Mouse (Mus musculus): ENCODE results near the gene Nfic.

The Nfic gene

DNA sequence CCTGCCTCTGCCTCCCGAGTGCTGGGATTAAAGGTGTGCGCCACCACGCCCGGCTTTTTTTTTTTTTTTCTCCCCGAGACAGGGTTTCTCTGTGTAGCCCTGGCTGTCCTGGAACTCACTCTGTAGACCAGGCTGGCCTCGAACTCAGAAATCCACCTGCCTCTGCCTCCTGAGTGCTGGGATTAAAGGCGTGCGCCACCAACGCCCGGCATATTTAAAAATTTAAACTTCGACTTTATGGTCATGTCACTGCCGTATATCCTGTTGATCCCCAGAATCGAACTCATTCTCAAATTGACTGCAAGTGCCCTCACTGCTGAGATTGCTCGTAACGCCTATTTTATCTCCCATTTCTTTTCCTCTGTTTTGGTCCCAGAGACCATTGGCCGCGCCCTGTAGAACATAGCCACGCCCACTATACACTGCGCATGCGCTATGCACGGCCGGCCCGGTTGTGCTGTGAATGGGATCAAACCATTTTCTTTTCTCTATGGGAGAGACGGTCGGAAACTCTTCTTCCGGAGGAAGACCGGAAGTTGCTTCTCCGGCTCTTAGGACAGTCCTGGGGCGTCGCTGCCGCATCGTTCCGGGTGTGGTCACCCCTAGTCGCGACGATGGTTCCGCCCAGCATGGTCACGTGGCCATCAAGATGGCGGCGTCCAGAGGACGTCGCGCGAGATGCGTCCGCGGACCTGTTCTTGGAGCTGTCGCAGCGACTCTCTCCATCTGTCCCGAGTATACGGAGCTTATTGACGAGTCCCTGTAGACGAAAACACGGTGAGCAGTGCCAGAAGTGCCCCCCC is 71.4 kb downstream of the Nfic start, which contains the start of the genes Dohh and Gm48551:
Dohh (plus strand) TSS at position 627 of the 803 bp plus-strand sequence.
Gm48551 (plus strand) TSS at position 665 of the 803 bp plus-strand sequence.
- peak; percentile 99 for DNase-seq (ENCODE audit: low read depth)

DNA sequence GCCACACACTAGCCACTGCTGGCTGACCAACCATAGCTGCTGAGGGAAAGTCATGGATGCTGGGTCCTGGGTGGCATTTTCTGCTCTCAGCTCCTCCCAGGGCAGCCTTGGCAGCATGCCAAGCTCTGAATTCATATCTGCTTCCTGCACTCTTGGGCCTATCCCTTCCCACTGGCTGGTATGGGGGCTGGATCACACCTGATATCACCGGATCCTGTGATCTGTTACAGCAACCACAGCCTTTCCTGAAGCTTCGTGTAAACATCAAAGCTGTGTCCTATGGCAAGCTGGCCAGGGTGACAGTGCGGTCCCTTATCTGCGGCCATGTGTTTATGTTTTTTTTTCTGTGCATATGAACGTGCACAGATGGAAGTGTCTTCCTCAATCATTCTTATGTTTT is 73.4 kb downstream of the Nfic start:
- DNase-seq (ENCODE audit: low read depth) = peak; percentile 85

DNA sequence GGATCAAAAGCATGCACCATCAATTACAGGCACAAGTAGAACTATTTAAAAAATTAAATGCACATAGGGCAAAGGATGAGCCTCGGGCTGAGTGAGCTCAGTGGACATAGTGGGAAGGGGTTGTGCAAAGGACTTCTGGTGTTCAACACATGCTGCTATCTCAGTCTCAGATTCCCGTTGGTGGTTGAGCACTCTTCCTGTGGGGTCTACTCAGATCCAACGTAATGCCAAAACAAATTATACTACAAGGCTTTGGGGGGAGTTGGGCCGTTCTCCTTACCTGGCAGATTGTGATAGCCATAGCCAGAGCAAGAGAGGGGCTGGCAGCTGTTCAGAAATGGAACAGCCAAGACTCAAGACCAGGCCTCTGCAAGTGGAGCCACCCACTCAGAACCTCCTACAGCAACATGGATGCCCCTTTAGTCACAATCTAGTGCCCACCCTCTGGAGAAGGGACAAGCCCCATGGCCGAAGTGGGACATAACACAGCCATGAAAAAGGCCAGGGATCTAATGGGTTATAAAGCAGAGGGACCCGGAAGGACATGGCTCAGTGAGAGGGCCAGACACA is 75.5 kb downstream of the Nfic start:
- no peak for DNase-seq (ENCODE audit: low read depth)

DNA sequence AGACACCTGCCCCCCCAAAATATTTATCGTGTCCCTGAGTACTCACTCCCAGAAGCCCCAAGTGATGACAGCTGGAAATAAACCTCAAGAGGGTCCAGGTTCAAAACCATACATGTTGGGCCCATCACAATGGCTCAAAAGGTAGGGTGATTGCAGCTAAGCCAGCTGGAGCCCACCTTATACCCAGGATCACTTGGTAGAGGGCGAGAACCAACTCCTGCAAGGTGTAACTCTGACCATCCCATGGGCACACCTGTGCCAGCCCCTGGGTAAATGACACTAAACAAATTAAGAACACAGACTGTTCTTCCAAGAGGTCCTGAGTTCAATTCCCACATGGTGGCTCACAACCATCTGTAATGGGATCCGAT is 76.3 kb downstream of the Nfic start:
- no peak for DNase-seq (ENCODE audit: low read depth)

DNA sequence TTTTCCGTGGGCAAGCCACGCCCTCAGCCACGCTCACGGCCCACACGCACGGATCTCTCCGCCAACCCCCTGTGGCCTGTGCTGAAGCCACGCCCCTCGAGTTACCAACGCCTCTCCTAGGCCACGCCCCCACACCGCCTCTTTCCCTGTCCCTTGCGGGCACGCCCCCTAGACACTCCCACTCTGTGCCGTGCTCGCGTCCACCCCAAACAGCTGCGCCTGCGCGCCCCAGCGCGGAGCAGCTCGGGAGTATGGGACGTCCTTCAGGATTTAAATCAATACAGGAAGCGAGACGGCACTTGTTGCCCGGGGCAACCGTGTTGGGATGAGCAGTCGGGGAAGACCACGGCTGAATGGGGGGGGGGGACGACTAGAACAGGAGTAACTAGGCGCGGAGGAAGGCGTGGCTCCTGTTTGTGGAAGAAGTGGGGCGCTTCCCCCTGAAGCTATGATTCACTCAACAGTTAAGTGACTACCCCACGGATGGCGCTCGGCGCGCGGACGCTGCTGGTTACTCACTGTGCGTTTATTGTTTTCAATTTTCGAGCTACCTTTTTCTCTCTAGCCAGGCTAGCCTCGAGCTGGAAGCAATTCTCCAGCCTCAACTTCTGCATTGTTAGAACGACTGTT is 76.8 kb downstream of the Nfic start:
- peak; percentile 100 for DNase-seq (ENCODE audit: low read depth)

DNA sequence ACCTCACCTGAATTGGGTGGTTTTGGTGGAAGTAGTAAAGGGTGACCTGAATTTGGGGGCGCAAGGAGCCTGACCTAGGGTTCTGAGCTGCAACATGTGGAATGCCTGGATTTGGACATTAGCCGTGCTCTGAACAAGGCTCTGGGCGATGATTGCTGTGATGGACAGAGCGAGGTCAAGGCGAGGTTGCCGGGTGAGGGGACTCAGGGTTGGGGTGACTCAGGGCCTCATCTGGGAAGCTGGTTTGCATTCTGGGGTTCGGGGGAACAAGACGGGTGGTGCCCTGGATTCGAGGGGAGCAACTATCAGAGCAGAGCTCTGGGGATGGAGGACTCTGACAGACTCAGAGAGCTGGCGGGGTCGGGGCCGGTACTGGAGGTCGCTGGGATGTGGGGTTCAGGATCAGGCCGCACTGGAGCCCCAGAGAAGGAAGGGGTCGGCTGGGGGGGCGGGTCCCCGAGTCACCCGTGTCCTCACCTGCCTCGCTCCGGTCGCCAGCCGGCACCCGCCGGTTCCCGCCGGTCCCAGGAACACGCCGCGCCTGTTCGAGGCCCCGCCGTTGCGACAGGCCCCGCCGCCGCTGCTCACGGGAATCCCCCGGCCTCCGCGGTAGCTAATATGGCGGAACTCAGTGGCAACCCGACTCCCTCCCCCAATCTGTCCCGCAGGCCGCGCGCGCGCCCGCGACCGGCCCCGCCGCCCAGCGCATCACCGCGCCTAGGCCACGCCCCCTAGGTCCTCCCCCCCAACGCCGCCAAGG is 77.5 kb downstream of the Nfic start, which contains the start of gene Fzr1:
Fzr1 (minus strand) TSS at position 724 of the 760 bp plus-strand sequence.
- DNase-seq (ENCODE audit: low read depth) = no peak

DNA sequence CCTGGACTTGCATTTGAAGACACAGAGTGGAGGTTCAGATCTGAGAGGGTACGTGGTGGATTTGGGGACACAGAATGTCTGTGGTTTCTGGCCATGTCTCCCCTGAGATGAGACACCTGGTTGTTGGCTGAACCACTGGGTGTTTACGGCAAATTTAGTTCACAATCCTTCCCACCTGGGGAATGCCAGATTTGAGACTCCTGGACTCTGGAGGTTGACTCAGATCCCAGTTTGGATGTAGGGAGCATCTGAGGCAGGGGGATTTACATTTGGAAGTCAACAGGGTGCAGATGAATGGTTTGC is 78.1 kb downstream of the Nfic start:
- no peak for DNase-seq (ENCODE audit: low read depth)

DNA sequence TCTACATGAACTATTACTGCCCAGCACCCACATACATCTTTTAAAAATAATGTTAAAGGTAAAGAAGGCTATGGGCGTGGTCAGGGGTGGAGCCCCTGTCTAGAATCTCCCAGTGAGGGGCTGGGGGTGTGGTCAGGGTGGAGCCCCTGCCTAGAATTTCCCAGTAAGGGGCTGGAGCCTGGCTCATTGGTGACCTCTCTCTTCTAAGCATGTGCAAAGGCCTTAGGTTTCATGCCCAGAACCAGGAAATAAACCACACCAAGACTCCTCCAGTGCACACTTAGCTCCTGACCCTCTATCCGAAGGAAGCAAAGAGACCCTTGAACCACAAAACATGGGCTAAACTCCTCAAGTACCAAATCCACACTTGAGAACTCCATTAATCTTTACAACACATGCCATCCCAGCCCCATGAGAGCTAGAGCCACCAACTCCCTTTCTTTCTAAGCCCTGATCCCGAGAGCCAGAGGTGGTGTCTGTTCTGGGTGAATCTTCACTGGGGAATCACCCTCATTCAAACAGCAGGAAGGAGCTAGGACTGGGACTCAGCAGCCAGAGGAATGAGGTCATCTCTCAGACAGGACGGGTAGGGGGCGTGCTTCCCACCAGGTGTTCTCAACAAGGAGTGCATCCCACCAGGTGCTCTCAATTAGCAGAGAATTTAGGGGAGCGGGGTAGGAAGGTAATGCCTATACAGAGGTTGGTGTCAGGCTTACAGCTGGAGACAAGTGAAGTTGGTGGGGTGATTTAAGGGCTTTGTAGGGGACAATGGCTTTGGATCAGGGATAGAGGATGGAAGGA is 78.7 kb downstream of the Nfic start:
- DNase-seq (ENCODE audit: low read depth) = no peak

DNA sequence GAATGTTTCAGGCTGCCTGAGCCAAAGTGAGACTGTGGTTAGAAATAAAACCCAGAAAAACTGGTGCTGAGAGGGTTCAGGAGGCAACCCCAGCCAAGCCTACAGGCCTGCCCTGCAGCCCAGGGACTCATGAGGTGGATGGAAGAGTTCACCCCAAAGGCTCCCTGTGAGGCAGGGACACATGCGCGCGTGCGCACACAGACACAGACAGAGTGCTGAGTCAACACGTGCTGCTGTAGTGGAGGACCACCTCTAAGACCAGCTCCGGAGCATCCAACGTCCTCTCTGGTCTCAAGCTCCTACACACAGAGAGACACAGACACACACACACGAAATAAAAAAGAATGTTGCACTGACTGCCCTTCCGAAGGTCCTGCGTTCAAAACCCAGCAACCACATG is 80.1 kb downstream of the Nfic start:
- DNase-seq (ENCODE audit: low read depth) = no peak

DNA sequence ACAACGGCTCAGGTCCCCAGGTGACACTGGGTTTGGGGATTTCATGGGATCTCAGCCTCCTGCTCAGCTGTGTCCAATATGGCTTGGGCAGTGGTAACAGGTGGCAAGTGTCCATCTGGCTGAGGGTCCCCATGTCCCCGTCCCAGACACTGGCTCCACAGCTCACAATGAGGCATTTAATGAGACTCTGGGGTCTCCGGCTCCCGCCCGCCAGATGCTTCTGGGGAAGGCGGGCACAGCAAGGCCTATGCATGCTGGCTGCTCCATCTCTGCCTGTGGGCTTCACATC is 88.3 kb downstream of the Nfic start:
- DNase-seq (ENCODE audit: low read depth) = no peak

DNA sequence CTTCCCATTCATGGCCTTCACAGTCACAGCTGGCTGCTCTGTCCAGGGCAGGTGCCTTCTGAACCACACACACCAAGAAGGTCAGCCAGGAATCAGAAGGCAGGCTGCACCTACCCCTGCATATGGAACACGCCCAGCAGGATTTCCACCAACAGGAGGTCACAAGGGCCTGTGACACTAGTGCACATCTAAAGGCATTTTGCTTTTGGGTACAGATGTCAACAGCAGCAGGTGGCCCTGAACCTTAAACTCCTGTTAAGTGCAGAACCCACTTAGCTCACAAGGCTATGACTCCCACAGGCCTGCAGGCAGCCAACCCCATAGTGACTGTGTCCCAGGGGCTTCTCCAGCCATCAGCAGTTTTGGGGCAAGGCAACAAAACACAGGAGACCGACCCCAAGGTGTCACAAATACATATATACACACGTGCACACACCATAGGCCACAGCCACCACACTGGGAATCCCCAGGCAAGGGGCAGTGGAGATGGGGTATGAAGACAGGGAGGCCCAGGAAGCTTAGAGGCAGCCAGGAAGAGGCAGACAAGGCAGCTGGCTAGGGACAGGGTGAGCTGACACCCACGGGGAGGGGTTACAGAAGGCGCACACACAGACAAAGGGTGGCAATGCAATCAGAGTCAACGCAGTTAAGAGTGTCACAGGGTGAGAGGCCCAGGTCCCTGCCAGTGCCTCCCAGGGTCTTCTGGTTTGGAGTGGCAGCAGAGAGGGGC is 88.8 kb downstream of the Nfic start:
- DNase-seq (ENCODE audit: low read depth) = no peak

DNA sequence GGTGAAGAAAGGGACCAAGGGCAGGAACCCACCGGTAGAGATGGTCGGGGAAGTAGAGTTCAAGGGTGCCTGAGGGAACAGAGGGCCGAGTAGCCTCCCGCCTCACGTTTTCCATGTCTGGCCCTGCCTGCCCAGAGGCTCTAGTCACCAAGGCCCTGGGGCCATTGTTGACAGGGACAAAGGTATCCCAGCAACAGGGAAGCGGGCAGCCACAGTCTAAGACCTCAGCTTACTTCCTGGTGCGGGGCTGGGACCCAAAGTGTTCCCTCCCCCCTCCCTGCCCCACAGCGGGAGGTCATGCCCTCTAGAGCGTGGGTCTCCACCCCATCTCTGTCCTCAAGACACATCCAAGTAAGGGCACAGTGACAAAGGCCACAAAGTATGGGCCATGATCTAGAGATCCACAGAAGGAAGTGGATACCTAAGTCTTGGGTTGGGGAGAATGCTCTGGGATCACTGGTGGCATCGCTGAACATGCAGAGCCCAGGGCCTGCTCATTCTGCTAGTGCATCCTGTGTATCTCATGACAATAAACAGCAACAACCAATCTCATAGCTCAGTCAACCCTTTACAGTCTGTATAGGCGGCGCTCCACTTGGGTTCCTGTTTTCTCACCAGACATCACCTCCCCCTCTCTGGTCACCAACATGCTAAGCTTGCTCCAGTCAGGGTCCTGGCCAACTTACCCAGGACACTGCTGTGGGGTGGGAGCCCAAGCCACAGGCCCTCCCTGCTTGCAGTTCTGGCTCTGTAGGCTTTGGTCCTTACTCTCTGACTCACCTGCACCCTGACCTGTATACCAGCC is 89.6 kb downstream of the Nfic start, which contains the start of gene 4930404N11Rik:
4930404N11Rik (minus strand) TSS at position 145 of the 805 bp plus-strand sequence.
- DNase-seq (ENCODE audit: low read depth) = no peak

DNA sequence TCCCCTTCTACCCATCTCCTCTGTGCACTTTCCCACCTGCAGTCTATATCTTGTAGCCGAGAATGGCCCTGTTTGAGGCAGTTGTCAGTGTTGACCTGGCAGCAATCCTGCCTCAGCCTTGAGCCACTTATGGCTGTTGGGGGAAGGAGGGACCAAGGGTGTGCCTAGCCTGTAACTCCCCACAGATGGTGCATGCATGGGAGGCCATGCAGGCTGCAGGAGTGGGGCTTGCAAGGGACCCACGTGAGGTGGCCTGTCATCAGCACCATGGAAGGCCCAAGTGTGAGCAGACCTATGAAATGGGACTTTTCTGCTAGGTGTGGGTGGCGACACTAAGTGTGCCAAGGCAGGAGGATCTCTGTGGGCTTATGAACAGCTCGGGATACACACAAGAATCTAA is 90.4 kb downstream of the Nfic start:
- DNase-seq (ENCODE audit: low read depth) = no peak

DNA sequence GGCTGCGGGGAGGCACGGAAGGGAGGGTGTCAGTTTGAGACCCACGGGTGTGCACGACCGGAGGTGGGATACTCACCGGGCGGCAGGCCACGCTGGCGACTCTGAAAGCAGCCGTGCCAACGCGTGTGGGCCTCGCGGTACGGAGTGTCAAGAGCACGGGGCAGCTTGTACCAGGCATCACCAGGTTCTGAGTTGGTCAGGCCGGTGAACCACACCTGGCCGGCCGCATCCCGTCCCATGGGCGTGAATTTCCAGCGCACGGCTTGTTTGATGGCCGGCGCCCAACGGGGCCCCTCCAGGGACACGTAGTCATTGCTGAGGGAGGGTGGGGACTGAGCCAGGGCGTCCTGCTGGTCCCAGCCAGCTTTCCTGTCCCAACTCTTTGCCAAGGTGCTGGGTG is 90.8 kb downstream of the Nfic start:
- no peak for DNase-seq (ENCODE audit: low read depth)

DNA sequence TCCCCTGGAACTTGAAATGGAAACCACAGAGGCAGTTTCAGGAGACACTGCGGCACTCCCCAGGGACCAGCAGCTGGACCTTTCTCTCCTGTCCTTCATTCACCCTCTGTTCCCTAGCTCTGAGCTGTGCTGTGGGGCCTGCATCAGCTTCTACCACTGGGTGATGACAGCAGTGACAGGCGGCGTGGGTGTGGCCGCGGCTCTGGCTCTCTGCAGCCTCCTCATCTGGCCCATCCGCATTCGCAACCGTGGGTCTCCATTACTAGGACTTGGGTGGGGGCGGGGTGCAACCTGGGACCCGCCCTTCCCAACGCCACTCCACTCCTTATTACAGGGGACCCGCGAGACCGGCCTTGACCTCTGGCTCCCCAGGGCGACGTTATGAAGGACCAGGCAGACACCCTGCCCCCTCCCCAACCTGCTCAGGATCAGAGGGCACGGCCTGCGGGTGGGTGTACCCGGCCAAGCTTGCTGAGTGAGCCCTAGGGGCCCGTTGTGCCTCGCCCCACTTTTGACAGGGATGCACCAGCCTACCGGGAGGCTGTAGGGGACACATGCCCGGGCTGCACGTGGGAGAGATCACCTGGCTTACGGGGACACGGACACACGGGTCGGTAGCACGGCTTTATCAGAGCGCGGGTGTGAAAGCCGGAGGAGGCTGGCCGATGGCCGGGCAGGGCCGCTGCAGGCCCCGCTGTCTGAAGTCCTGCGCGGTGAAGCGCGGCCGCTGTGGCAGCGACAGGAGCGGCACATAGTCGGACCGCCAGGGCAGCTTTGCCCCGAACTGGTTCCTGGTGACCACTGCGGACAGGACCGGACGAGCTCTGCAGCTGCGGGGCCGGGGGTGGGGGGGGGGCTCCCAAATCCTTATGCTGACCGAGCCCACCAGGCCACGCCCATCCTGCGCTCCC is 91.7 kb downstream of the Nfic start:
- no peak for DNase-seq (ENCODE audit: low read depth)

DNA sequence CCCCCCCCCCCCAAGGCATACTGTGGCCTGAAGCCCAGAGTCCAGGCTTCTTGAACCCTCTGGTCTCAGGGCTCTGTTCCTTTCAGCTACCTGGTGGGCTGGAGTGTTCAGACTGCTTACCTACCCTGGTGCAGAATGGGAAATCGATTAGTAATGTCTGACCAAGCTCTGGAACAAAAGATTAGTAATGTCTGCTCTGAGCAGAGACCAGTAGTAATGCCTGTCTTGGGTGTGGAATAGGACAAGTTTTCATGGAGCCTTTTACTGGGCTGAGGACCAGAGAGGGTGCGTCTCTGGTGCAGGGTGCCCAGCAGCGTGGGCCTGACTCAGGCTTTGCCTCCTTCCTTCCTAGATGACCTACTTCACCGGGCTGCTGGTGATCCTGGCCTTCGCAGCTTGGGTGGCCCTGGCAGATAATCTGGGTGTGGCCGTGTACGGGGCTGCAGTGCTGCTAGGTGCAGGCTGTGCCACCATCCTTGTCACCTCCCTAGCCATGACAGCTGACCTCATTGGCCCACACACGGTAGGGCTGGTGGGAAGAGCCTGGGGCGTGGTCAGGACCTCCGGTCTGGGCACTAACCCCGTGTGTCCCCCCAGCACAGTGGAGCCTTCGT is 93.0 kb downstream of the Nfic start:
- DNase-seq (ENCODE audit: low read depth) = no peak

DNA sequence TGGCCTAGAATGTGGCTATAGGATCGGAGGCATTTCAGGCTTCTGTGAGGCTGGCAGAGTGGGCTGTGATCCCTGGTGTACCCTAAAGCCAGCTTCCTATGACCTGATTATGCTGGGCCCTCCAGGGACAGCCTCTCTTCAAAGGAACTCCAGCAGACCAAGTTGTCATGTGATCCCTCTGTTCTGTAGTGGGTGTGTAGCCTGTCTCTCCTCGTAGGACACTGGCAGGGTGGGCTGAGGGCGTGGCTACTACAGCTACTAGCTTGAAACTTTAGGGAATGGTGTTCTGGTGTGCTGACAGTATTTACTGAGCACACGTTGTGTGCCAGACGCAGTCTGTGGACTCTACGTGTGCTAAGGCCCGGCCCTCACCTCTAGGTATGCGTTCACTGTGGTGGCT is 94.7 kb downstream of the Nfic start:
- DNase-seq (ENCODE audit: low read depth) = no peak

DNA sequence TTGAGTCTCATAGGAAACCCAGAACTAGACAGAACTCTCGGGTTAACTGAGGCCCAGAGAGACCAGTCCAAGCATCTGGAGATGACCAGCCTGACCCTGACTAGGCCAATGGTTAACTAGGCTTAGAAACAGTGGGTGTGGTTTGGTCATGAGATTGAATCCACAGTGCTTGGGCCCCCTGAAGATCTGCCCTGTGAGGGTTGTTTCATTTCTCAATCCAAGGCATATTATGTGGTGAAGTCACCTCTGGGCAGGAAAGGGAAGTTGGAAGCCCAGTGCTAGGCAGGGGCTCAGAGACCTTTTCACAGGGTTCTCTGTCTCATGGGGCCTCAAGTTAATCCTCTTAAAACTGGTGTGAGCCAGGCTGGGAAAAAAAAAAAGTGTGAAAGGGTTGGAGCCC is 96.6 kb downstream of the Nfic start:
- DNase-seq (ENCODE audit: low read depth) = no peak

DNA sequence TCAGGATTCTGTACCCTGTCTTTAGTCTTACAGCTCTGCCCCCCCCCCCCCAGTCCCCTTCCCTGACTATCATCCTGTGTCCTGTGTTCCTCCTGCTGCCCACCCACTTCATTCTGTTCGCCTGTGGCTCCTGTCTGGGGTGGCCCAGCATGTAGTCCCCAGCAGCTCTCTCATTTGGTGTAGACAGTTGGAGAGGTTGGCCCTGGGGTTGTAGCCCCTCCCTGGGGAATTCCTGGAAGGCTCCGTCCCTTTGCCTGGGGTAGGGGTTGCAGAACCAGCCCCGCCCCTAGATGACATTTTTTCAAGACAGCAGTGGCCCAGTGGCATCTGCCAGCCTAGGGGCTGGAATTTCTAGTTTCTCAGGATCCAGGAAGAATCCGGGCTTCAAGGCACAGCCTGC is 97.2 kb downstream of the Nfic start:
- DNase-seq (ENCODE audit: low read depth) = no peak
